8 mouse cellular contexts compared by ENCODE assay signal in genomic region chr11:22991218-22991835, GRCm38 (mm10). TPM values are rescaled to one million over a fixed set of nuclear protein-coding genes. Genes with fewer than 3 reads are reported as not detected.
DNase-seq lines count a peak whose midpoint lies in the region; ATAC-seq and TF ChIP-seq lines count a peak whose summit lies in the region.

No protein-coding gene starts in this region.

- peak overlapping the region; percentile 94 for H3K9ac ChIP-seq in limb, embryonic 13.5 days
- peak overlapping the region; percentile 94 for H3K9ac ChIP-seq in stomach, embryonic 16.5 days (ENCODE audit: low read length)

- peak overlapping the region; percentile 44 for H3K4me3 ChIP-seq in cerebellum, adult 2 months (replicated peaks; ENCODE audit: insufficient read depth, low read depth, low read length)
- H3K4me3 ChIP-seq in spleen, adult 2 months (ENCODE audit: extremely low read depth, insufficient read depth, insufficient read length), result peak overlapping the region; percentile 85
- peak overlapping the region; percentile 87 for H3K4me3 ChIP-seq in limb, embryonic 13.5 days
- H3K4me3 ChIP-seq in stomach, embryonic 16.5 days (replicated peaks; ENCODE audit: low read length), result peak overlapping the region; percentile 82

- no peak overlapping the region for H3K27ac ChIP-seq in cerebellum, adult 2 months (ENCODE audit: insufficient read depth, low read length)
- no peak overlapping the region for H3K27ac ChIP-seq in spleen, adult 2 months (ENCODE audit: insufficient read depth, low read length)
- H3K27ac ChIP-seq in limb, embryonic 13.5 days, result no peak overlapping the region
- H3K27ac ChIP-seq in stomach, embryonic 16.5 days (ENCODE audit: low read length), result no peak overlapping the region

- no peak for DNase-seq in cerebellum, adult 2 months
- no peak for DNase-seq in cerebellum, adult 18-20 months
- DNase-seq in spleen, adult 2 months (ENCODE audit: low read depth in 1 of 2, low spot score in 2 of 2), result no peak
- no peak for DNase-seq in spleen, postnatal 14 days (ENCODE audit: low spot score in 2 of 2)
- no peak for DNase-seq in B cell, adult 2 months
- DNase-seq in spleen, adult 12 weeks (ENCODE audit: low spot score), result no peak

- peak overlapping the region; percentile 96 for H3K4me2 ChIP-seq in limb, embryonic 13.5 days (replicated peaks)
- peak overlapping the region; percentile 67 for H3K4me2 ChIP-seq in stomach, embryonic 16.5 days (ENCODE audit: low read depth, low read length)

- peaks cover 15% of the 10 kb centered on the region for H3K36me3 ChIP-seq in spleen, adult 2 months (ENCODE audit: control insufficient read depth, insufficient read depth, low read length)
- H3K36me3 ChIP-seq in limb, embryonic 13.5 days, result peaks cover 28% of the 10 kb centered on the region
- peaks cover 9% of the 10 kb centered on the region; the same call in 1 of the 2 replicates for H3K36me3 ChIP-seq in stomach, embryonic 16.5 days (ENCODE audit: control insufficient read depth, insufficient read depth, low read length)

- ATAC-seq in limb, embryonic 13.5 days (ENCODE audit: low FRiP score, low read depth), result no peak
- no peak for ATAC-seq in stomach, embryonic 16.5 days (ENCODE audit: insufficient read depth, low FRiP score)

- 9% methylated on average over 14 of the region's 14 CpGs for WGBS in cerebellum, adult 2 months
- WGBS in spleen, adult 2 months, result 9% methylated on average over 14 of the region's 14 CpGs
- WGBS in limb, embryonic 13.5 days, result 8% methylated on average over 14 of the region's 14 CpGs
- 7% methylated on average over 14 of the region's 14 CpGs for WGBS in stomach, embryonic 16.5 days

- no peak for TF ChIP-seq CTCF in cerebellum, adult 2 months (IDR thresholded peaks at IDR 0.05; ENCODE audit: borderline replicate concordance, insufficient read depth, low read depth, low read length)
- TF ChIP-seq CTCF in spleen, adult 2 months (IDR thresholded peaks at IDR 0.05; ENCODE audit: extremely low read depth, insufficient read depth, insufficient read length, insufficient replicate concordance), result no peak

- TF ChIP-seq POLR2A in cerebellum, adult 2 months (IDR thresholded peaks at IDR 0.05; ENCODE audit: borderline replicate concordance, insufficient read depth, low read length), result no peak
- TF ChIP-seq POLR2A in spleen, adult 2 months (IDR thresholded peaks at IDR 0.05; ENCODE audit: low read depth, low read length), result no peak

- H3K27me3 ChIP-seq in cerebellum, adult 2 months (ENCODE audit: control insufficient read depth, insufficient read depth, low read length), result no peaks in the 10 kb centered on the region
- H3K27me3 ChIP-seq in spleen, adult 2 months (ENCODE audit: control insufficient read depth, insufficient read depth, low read length), result no peaks in the 10 kb centered on the region
- H3K27me3 ChIP-seq in limb, embryonic 13.5 days, result no peaks in the 10 kb centered on the region
- no peaks in the 10 kb centered on the region for H3K27me3 ChIP-seq in stomach, embryonic 16.5 days (ENCODE audit: control insufficient read depth, insufficient read depth, low read length)

- H3K9me3 ChIP-seq in limb, embryonic 13.5 days, result no peaks in the 10 kb centered on the region
- H3K9me3 ChIP-seq in stomach, embryonic 16.5 days (replicated peaks; ENCODE audit: control insufficient read depth, low read length), result no peaks in the 10 kb centered on the region

- peaks cover 2% of the 10 kb centered on the region; the same call in 1 of the 2 replicates for H3K4me1 ChIP-seq in cerebellum, adult 2 months (ENCODE audit: control insufficient read depth, insufficient read depth, low read length)
- peaks cover 4% of the 10 kb centered on the region for H3K4me1 ChIP-seq in spleen, adult 2 months (ENCODE audit: control insufficient read depth, insufficient read depth, insufficient read length)
- H3K4me1 ChIP-seq in limb, embryonic 13.5 days, result peaks cover 12% of the 10 kb centered on the region
- peaks cover 11% of the 10 kb centered on the region; the same call in 1 of the 2 replicates for H3K4me1 ChIP-seq in stomach, embryonic 16.5 days (ENCODE audit: control insufficient read depth, insufficient read depth, low read length)

RNA-seq across cellular contexts. Expression of gene Cct4, which starts 1.0 kb away (rescaled TPM):
- 84.0 and 88.5 TPM in 2 replicates for polyA plus RNA-seq in cerebellum, adult 2 months (2012; rRNA removed)
- polyA plus RNA-seq in spleen, adult 2 months (2012; rRNA removed), result 155 and 159 TPM in 2 replicates
- polyA plus RNA-seq in limb, embryonic 13.5 days (2015; fragmentation: Nextera tagmentation; extraction: Ambion mirVana), result 290 and 295 TPM in 2 replicates
- 226 and 230 TPM in 2 replicates for polyA plus RNA-seq in stomach, embryonic 16.5 days (2015; fragmentation: Nextera tagmentation; extraction: Ambion mirVana)

RNA-seq across cellular contexts. Expression of gene Commd1, which starts 9.1 kb away (rescaled TPM):
- polyA plus RNA-seq in cerebellum, adult 2 months (2012; rRNA removed), result 44.4 and 49.1 TPM in 2 replicates
- 4.2 and 5.4 TPM in 2 replicates for polyA plus RNA-seq in spleen, adult 2 months (2012; rRNA removed)
- polyA plus RNA-seq in limb, embryonic 13.5 days (2015; fragmentation: Nextera tagmentation; extraction: Ambion mirVana), result 372 and 377 TPM in 2 replicates
- 324 and 371 TPM in 2 replicates for polyA plus RNA-seq in stomach, embryonic 16.5 days (2015; fragmentation: Nextera tagmentation; extraction: Ambion mirVana)

RNA-seq across cellular contexts. Expression of gene Gm28048, which starts 9.4 kb away (rescaled TPM):
- polyA plus RNA-seq in cerebellum, adult 2 months (2012; rRNA removed), result 3.1 and 4.4 TPM in 2 replicates
- 0.05 TPM in 1 of 2 replicates, not detected in the other for polyA plus RNA-seq in spleen, adult 2 months (2012; rRNA removed)
- 7.1 and 7.6 TPM in 2 replicates for polyA plus RNA-seq in limb, embryonic 13.5 days (2015; fragmentation: Nextera tagmentation; extraction: Ambion mirVana)
- 14.5 and 17.9 TPM in 2 replicates for polyA plus RNA-seq in stomach, embryonic 16.5 days (2015; fragmentation: Nextera tagmentation; extraction: Ambion mirVana)

RNA-seq across cellular contexts. Expression of gene Fam161a, which starts 16.0 kb away (rescaled TPM):
- polyA plus RNA-seq in cerebellum, adult 2 months (2012; rRNA removed), result 4.6 and 5.1 TPM in 2 replicates
- polyA plus RNA-seq in spleen, adult 2 months (2012; rRNA removed), result 0.20 and 0.41 TPM in 2 replicates
- polyA plus RNA-seq in limb, embryonic 13.5 days (2015; fragmentation: Nextera tagmentation; extraction: Ambion mirVana), result 2.6 and 4.0 TPM in 2 replicates
- 3.8 and 4.2 TPM in 2 replicates for polyA plus RNA-seq in stomach, embryonic 16.5 days (2015; fragmentation: Nextera tagmentation; extraction: Ambion mirVana)

RNA-seq across cellular contexts. Expression of gene Zrsr1, which starts 19.5 kb away (rescaled TPM):
- 73.0 and 78.9 TPM in 2 replicates for polyA plus RNA-seq in cerebellum, adult 2 months (2012; rRNA removed)
- polyA plus RNA-seq in spleen, adult 2 months (2012; rRNA removed), result 4.8 and 5.4 TPM in 2 replicates
- polyA plus RNA-seq in limb, embryonic 13.5 days (2015; fragmentation: Nextera tagmentation; extraction: Ambion mirVana), result 3.6 and 3.8 TPM in 2 replicates
- polyA plus RNA-seq in stomach, embryonic 16.5 days (2015; fragmentation: Nextera tagmentation; extraction: Ambion mirVana), result 2.4 and 3.2 TPM in 2 replicates
